Mouse (Mus musculus) bone marrow macrophage, adult 2 months (primary cell): ENCODE data around the gene Myo6. TPM values are rescaled to one million over a fixed set of nuclear protein-coding genes. Genes with fewer than 3 reads are reported as not detected.

Experiments
- H3K27ac ChIP-seq: 2 replicates; pipeline ENCODE4 v1.5.1; 2012; ENCODE audit warnings: low read depth, low read length; ENCODE audit not compliant: insufficient read depth
- H3K4me1 ChIP-seq: 2 replicates; pipeline ENCODE4 v1.6.1; 2012; ENCODE audit warnings: low read length; ENCODE audit not compliant: control insufficient read depth, insufficient read depth
- H3K4me3 ChIP-seq: 2 replicates; pipeline ENCODE4 v1.5.1; 2012; ENCODE audit warnings: mild to moderate bottlenecking, low read length, moderate library complexity; ENCODE audit not compliant: insufficient read depth
- CTCF ChIP-seq: IDR thresholded peaks from 2 replicates; pipeline ENCODE4 v1.5.1; 2012; ENCODE audit warnings: low read depth, mild to moderate bottlenecking, low read length, moderate library complexity
- POLR2A ChIP-seq: IDR thresholded peaks from 2 replicates; pipeline ENCODE4 v1.6.1; 2012; ENCODE audit warnings: mild to moderate bottlenecking, low read depth, low read length, borderline replicate concordance
- polyA plus RNA-seq: library from polyadenylated mRNA; stranded (reverse); fragments of >200 nt; gene quantifications from 2 replicates; pipeline ENCODE4 v1.2.4, GENCODE M21; 2012; ENCODE audit not compliant: missing spikeins, insufficient read depth, insufficient read length

Gene Myo6
- polyA plus RNA-seq, 1 experiment: 2.5 TPM

- no peaks in the 10 kb centered on the region for H3K4me1 ChIP-seq
- H3K27ac ChIP-seq: no peak overlapping the region
- no peak overlapping the region for H3K4me3 ChIP-seq
- TF ChIP-seq CTCF: no peak
- no peak for TF ChIP-seq POLR2A
Observed at GRCm38 (mm10) chr9:80200855-80201254, 36.0 kb downstream of the Myo6 start.

GRCm38 (mm10) chr9:80202374-80203060 is 37.7 kb downstream of the Myo6 start:
- H3K27ac ChIP-seq: no peak overlapping the region
- no peak overlapping the region for H3K4me3 ChIP-seq
- H3K4me1 ChIP-seq: no peaks in the 10 kb centered on the region
- no peak for TF ChIP-seq CTCF
- no peak for TF ChIP-seq POLR2A

DNA sequence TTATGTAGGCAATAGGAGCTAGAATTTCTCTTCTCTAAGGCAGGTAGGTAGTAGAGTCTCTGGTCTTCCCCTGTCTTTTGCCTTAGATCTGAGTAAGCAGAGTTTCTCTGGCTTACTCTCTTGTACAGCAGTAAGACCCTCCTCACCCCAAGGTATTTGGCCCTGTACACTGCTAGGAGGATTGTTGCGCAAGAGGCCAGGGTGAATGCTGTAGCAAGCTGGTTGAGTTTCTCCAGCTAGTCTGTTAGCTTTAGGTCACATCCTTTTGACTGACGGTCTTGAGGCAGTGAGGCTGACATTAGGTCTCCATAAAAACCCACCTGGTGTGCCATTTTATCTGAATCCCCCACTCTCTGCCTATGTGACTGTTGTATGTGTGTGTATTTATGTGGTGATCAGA is 43.9 kb downstream of the Myo6 start:
- TF ChIP-seq CTCF (no peak), POLR2A (no peak)
- no peaks in the 10 kb centered on the region for H3K4me1 ChIP-seq
- H3K4me3 ChIP-seq: no peak overlapping the region
- H3K27ac ChIP-seq: no peak overlapping the region

- H3K27ac ChIP-seq: no peak overlapping the region
- no peak overlapping the region for H3K4me3 ChIP-seq
- TF ChIP-seq POLR2A: no peak
- no peak for TF ChIP-seq CTCF
- no peaks in the 10 kb centered on the region for H3K4me1 ChIP-seq
Observed at GRCm38 (mm10) chr9:80209459-80209858, 44.6 kb downstream of the Myo6 start.

GRCm38 (mm10) chr9:80210096-80210495 is 45.3 kb downstream of the Myo6 start:
- TF ChIP-seq POLR2A (no peak), CTCF (no peak)
- Histone ChIP-seq H3K27ac (no peak overlapping the region), H3K4me1 (no peaks in the 10 kb centered on the region), H3K4me3 (no peak overlapping the region)

DNA sequence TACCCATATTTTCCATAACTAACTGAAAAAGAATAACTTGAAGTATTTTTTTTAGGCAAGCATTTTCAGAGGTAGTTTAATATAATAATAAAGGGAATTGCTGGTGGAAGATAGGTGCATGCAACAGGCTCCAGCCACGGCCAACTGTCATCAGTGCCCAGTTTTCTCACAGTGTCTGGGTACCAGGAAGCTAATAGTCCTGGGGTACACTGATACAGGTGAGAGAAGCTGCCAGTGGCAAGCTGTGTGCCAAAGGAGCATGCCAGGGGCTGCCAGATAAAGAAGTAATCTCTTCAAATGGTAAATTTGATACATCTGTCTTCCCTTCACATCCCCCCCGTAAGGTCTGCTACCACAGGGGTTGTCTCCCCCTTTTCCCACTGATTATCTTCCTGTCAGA is 48.6 kb downstream of the Myo6 start:
- TF ChIP-seq CTCF (no peak), POLR2A (no peak)
- no peaks in the 10 kb centered on the region for H3K4me1 ChIP-seq
- no peak overlapping the region for H3K4me3 ChIP-seq
- H3K27ac ChIP-seq: no peak overlapping the region

DNA sequence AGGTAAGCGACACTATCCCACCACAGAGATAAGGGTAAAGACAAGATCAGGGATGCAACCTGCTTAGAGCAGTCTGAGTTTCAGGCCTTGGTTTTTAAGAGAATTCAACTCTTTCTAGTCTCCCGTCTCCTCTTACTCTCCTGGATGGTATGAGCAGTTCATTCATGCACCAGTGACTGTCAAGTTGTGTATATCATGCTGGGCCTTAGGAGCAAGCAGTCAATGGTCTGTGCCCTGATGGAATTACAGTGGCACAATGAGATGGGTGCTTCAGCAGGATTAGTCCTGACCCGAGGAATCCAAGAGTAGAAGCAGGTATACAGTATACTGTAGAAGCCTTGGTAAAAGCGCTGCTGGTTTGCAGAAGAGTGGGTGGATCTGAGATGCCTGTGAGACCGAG is 50.7 kb downstream of the Myo6 start:
- TF ChIP-seq POLR2A (no peak), CTCF (no peak)
- no peak overlapping the region for H3K4me3 ChIP-seq
- no peak overlapping the region for H3K27ac ChIP-seq
- no peaks in the 10 kb centered on the region for H3K4me1 ChIP-seq

DNA sequence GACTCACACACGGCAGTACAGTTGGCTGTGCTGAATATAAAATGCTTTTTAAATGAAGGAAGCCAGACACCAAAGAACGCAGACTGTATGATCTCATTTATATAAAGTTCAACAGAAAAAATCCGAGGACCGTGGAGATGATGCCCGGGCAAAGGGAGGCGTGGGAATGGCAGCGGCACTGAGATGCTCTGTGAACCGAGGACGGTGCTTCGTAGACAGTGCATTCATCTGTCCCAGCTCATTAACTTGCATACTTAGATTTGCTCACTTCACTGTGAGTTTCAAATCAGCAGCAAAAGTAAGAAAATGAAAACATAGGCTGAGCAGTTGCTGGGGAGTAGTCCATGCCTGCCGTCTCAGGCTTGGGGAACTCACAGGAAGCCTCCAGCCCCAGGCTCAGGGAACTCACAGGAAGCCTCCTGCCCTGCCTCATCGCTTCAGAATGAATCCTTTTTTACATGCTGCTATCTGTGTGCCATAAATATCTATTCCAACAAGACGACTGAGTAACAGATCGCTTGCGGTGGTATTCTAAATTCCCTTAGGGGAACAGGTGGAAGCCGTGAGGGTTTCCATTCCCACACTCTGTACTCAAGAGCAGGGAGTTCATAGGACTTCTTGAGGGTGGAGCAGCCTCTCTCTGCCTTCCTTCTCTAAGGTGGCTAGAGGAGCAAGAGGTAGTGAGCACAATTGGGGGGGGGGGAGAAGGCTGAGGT is 52.1 kb downstream of the Myo6 start:
- TF ChIP-seq POLR2A (no peak), CTCF (no peak)
- no peak overlapping the region for H3K4me3 ChIP-seq
- no peak overlapping the region for H3K27ac ChIP-seq
- no peaks in the 10 kb centered on the region for H3K4me1 ChIP-seq

DNA sequence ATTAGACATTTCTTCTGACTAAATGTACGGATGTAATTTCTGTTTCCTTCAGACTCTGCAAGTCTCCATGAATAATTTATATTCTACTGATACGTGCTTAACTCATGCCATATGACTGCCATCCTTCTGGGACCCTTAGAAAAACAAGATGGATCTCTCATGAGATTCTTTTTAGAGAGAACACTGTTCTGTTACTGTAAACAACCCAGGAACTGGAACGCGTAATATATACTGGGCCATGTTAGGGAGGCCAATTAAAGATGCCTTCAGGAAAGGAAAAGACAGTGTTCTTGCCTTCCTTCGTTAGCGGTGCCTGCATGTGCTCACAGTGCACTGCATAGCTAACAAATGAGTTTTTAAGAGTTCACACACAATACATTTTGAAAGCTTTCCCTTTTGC is 53.9 kb downstream of the Myo6 start:
- Histone ChIP-seq H3K4me1 (no peaks in the 10 kb centered on the region), H3K4me3 (no peak overlapping the region), H3K27ac (no peak overlapping the region)
- TF ChIP-seq CTCF: no peak
- TF ChIP-seq POLR2A: no peak

DNA sequence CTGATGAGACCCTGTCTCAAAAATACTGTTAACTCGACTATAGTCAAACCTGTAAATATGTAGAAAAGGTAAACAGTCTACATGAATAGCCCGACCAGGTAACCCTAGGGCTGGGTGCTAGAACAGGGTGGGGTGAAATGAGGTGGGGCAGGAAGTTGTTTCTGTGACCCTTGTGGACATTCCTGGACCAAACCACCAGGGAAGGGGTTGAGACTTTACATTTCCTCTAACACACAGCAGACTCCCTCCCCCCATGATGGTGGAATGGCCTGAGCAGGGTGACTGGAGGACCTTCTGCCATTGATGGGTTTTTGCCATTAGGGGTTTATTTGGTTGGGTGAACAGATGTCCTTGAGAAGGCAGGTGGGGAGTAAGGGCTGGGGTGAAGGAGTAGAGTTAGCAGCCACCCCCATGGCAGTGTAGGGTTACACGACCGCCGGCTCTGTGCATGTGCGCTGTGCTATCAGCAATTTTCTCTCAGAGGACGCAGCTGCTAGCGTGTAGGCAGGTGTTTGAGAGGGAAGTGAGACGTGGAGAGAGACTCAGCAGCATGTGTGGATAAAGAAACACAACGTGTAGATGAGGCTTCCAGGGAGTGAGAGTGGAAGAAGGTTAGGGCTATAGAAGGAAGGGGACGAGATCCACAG is 59.3 kb downstream of the Myo6 start:
- H3K4me1 ChIP-seq: no peaks in the 10 kb centered on the region
- TF ChIP-seq POLR2A: no peak
- TF ChIP-seq CTCF: no peak
- H3K4me3 ChIP-seq: no peak overlapping the region
- no peak overlapping the region for H3K27ac ChIP-seq
